Mouse (Mus musculus) kidney, adult 2 months (tissue): ENCODE measurements around the gene Zfp839.

Source experiments
- CTCF ChIP-seq: fragments of 200-500 bp; conservative IDR thresholded peaks from 2 replicates; pipeline ENCODE4 v1.5.1; 2011; ENCODE audit warnings: low read depth, mild to moderate bottlenecking, control low read depth, low read length, moderate library complexity, mixed read lengths; ENCODE audit not compliant: insufficient read depth, insufficient read length
- POLR2A ChIP-seq: fragments of 200-500 bp; IDR thresholded peaks from one replicate; pipeline ENCODE4 v1.6.1; 2011; ENCODE audit warnings: low read depth, low read length, control low read depth

DNA sequence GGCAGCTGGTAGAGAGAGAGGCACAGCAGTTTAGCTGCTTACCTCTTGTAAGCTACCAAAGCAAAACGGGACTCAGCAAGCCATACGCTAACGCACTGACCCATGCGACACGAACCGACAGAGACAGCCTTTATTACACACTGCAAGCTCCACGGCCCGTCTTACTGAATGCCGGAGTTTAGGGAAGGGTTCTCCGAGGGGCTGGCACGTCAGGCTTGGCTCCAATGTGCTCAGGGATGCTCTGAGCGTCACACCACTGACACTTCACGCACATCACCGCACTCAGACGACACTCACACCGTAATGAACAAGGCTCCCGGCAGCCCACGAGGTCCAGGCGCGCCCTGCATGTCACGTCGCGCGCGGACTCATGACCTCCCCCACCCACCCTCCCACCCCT lies 38.6 kb downstream of the Zfp839 start:
- TF ChIP-seq POLR2A (no peak), CTCF (no peak)
